Mouse (Mus musculus) hindbrain, embryonic 14.5 days (tissue): ENCODE measurements around the gene Spata13. TPM values are rescaled to one million over a fixed set of nuclear protein-coding genes. Genes with fewer than 3 reads are reported as not detected.

Source experiments
- ATAC-seq: fragments of 200-750 bp; cut with Nextera tagmentation; 2 replicates; pipeline ENCODE4 v1.8.0; 2017; ENCODE audit warnings: moderate number of reproducible peaks, mild to moderate bottlenecking, moderate TSS enrichment, moderate library complexity; ENCODE audit not compliant: low FRiP score
- DNase-seq: peaks from one replicate; pipeline ENCODE4 v3.0.0-alpha.2; 2015; ENCODE audit warnings: low spot score
- H3K27ac ChIP-seq: fragments of 300-500 bp; sonication (generic); 2 replicates; pipeline ENCODE4 v1.5.1; 2014; ENCODE audit warnings: mild to moderate bottlenecking, moderate library complexity
- H3K27me3 ChIP-seq: fragments of 300-500 bp; sonication (generic); 2 replicates; pipeline ENCODE4 v1.6.1; 2014; ENCODE audit warnings: mild to moderate bottlenecking, low read length, mixed read lengths; ENCODE audit not compliant: control insufficient read depth, insufficient read depth
- H3K36me3 ChIP-seq: fragments of 300-500 bp; sonication (generic); replicated peaks from 2 replicates; pipeline ENCODE4 v1.6.1; 2014; ENCODE audit not compliant: control insufficient read depth, insufficient read depth
- H3K4me1 ChIP-seq: fragments of 300-500 bp; sonication (generic); replicated peaks from 2 replicates; pipeline ENCODE4 v1.6.1; 2014; ENCODE audit warnings: antibody characterized with exemption, low read length, mixed read lengths; ENCODE audit not compliant: control insufficient read depth, insufficient read depth
- H3K4me2 ChIP-seq: fragments of 300-500 bp; sonication (generic); replicated peaks from 2 replicates; pipeline ENCODE4 v1.6.1; 2014; ENCODE audit warnings: mild to moderate bottlenecking, moderate library complexity
- H3K4me3 ChIP-seq: fragments of 300-500 bp; sonication (generic); replicated peaks from 2 replicates; pipeline ENCODE4 v1.5.1; 2014; ENCODE audit warnings: mild to moderate bottlenecking, low read length
- H3K9ac ChIP-seq: fragments of 300-500 bp; sonication (generic); 2 replicates; pipeline ENCODE4 v1.6.1; 2014
- H3K9me3 ChIP-seq: fragments of 300-500 bp; sonication (generic); 2 replicates; pipeline ENCODE4 v1.6.1; 2016; ENCODE audit warnings: low read length; ENCODE audit not compliant: control insufficient read depth
- WGBS: fragments of 180-500 bp; shearing (Covaris S2); extraction: QIAGEN DNeasy Blood & Tissue Kit; methylation state at CpG from one replicate; pipeline ENCODE4 v1.1.7; 2014; 5-methylcytosine and 5-hydroxymethylcytosine counted together
- polyA plus RNA-seq: library from polyadenylated mRNA; unstranded; fragments of >200 nt; fragmentation: Nextera tagmentation; extraction: Ambion mirVana; gene quantifications from 2 replicates; pipeline ENCODE4 v1.2.1, GENCODE M21; 2014

The Spata13 gene
- polyA plus RNA-seq, 1 experiment from 2014 or later: 26.2 TPM

DNA sequence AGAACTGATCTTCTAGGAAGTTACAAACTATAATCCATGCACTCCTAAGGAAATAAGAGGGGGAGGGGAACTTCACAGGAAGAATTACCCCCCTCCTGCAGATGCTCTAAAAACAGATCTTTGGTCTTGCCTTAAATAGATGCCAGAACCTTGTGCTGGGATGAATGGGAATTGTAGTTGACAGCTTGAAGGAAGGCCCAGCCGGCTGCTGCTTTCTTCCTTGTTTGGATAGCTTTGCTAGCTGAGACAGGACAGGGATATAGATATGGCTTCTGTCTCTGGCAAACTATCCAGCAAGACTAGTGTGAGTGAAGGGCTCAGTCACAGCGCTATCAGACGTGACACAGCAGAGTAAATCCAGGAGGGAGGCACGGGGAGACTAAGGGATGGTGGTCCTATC lies 99.9 kb downstream of the Spata13 start:
- no peak for DNase-seq
- peaks cover 33% of the 10 kb centered on the region for H3K4me1 ChIP-seq
- no peak for ATAC-seq
- H3K4me2 ChIP-seq: no peak overlapping the region; the same call in 1 of the 2 replicates
- no peak overlapping the region for H3K4me3 ChIP-seq
- no peaks in the 10 kb centered on the region for H3K36me3 ChIP-seq
- H3K9ac ChIP-seq: no peak overlapping the region
- H3K9me3 ChIP-seq: no peaks in the 10 kb centered on the region
- 67% methylated on average over 4 of the region's 4 CpGs for WGBS
- peak overlapping the region; percentile 10; the same call in 1 of the 2 replicates for H3K27ac ChIP-seq
- no peaks in the 10 kb centered on the region for H3K27me3 ChIP-seq

DNA sequence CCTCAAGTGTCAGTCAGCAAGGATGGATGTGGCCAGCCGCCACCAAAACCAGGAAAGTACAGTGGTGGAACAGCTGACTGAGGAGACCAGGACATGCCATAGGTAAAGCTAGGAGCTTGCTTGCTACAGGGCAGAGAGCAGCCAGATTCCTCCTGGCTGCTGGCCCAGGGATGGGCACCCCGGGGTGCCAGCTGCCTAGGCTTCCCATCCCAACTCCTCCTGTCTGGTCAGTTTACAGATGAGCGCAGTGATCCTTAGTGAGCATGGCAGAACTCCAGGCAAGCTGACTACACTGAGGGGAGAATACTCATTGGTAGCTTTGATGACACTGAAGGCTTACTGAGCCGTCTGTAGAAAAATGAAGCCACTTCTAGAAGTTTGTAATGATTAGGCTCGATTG lies 101.4 kb downstream of the Spata13 start:
- Histone ChIP-seq H3K9me3 (no peaks in the 10 kb centered on the region), H3K9ac (no peak overlapping the region), H3K27me3 (no peaks in the 10 kb centered on the region), H3K4me3 (no peak overlapping the region), H3K27ac (no peak overlapping the region), H3K4me1 (peaks cover 39% of the 10 kb centered on the region), H3K4me2 (no peak overlapping the region), H3K36me3 (no peaks in the 10 kb centered on the region)
- WGBS: 55% methylated on average over 5 of the region's 5 CpGs
- ATAC-seq: no peak
- no peak for DNase-seq

DNA sequence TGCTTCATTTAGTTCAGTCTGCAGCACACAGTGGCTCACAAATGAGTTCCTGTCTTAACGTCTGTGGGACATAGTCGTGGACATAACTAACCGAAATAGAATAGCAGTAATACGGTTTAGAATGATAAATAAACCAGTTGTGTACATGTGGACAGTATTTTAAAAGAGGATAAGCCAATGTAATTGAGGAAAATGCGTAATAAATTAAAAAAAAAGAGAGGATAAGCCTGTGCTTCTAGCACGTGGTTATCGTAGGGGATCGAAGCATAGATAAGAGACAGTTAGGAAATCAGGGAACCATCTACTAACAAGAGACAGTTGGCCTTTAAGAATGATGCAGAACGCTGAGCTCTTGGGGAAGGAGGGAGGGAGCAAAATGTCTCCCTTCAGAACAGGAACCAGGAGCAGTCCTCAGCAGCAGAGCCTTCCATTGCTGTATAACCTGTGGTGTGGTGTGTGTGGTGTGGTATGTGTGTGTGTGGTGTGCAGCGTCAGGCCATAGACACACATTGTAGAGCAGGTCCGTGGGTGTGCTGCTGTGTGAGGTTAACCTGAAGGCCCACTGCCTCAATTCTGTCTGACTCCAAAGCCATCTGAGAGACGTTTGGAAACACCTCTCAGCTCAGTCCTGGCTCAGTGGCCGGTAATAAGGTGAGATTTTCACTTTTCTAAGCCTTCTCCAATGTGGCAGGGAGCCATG lies 102.2 kb downstream of the Spata13 start:
- Histone ChIP-seq H3K4me2 (0 out of 2 replicates have a peak overlapping the region, but pooled peaks have one; percentile 6), H3K36me3 (no peaks in the 10 kb centered on the region), H3K9ac (peak overlapping the region; percentile 19; the same call in 1 of the 2 replicates), H3K4me3 (no peak overlapping the region), H3K4me1 (peaks cover 42% of the 10 kb centered on the region), H3K27me3 (no peaks in the 10 kb centered on the region), H3K9me3 (no peaks in the 10 kb centered on the region), H3K27ac (peak overlapping the region; percentile 74)
- WGBS: 54% methylated on average over 13 of the region's 13 CpGs
- no peak for ATAC-seq
- no peak for DNase-seq

DNA sequence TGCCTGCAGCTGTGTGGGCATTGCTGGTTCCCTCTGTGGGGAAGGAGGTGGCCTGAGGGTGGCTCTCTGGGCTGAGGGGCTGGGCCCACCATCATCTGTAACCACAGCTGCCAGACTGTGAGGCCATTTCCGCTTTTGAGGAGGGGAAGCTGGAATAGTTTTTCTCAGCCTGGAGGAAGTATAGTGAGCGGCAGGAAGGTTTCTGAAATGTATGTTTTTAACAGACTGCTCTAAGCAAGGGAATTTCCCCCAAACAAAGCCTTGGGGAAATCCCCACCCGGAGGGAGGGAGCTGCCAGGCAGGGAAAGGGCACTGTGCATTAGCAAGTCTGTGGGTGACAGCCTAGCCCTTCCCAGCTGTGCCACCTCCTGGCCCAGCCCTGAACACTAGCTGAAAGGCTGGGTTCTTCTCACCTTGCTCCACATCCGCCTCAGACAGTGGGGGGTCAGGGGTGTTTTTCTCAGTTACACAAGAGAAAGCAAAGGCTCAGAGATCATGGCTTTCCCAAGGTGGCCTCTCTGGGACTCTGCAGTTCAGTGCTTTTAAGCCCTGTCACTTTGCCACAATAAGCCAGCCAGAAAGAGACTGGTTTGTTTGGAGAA lies 102.9 kb downstream of the Spata13 start:
- peaks cover 48% of the 10 kb centered on the region for H3K4me1 ChIP-seq
- no peak for DNase-seq
- H3K36me3 ChIP-seq: no peaks in the 10 kb centered on the region
- peak overlapping the region; percentile 19; the same call in 1 of the 2 replicates for H3K9ac ChIP-seq
- peak; percentile 31; the same call in 1 of the 2 replicates for ATAC-seq
- H3K4me2 ChIP-seq: 0 out of 2 replicates have a peak overlapping the region, but pooled peaks have one; percentile 6
- H3K4me3 ChIP-seq: no peak overlapping the region
- no peaks in the 10 kb centered on the region for H3K9me3 ChIP-seq
- H3K27me3 ChIP-seq: no peaks in the 10 kb centered on the region
- H3K27ac ChIP-seq: peak overlapping the region; percentile 74
- 6% methylated on average over 4 of the region's 4 CpGs for WGBS

DNA sequence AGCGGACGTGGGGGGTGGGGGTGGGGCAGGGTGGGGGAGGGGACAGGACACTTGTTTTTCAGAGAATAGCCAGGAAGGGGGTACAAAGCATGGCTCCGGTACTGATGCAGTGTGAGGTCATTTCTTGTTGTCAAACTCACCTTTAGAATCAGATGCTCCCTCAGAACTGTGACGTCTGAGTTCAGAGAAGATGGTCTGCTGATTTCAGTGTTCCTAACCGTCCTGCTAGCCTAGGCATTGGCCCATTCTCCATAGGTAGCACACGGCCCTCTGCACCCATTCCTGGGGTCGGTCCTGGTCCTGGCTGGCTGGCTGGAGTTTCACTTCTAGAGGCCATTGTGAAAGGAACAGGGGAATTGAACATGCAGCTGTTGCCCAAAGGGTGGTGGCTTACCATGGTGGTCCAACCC lies 103.4 kb downstream of the Spata13 start:
- no peaks in the 10 kb centered on the region for H3K9me3 ChIP-seq
- no peak for DNase-seq
- no peak overlapping the region for H3K4me2 ChIP-seq
- peaks cover 54% of the 10 kb centered on the region for H3K4me1 ChIP-seq
- H3K4me3 ChIP-seq: no peak overlapping the region
- H3K9ac ChIP-seq: no peak overlapping the region
- H3K36me3 ChIP-seq: no peaks in the 10 kb centered on the region
- peak overlapping the region; percentile 74; the same call in 1 of the 2 replicates for H3K27ac ChIP-seq
- no peaks in the 10 kb centered on the region for H3K27me3 ChIP-seq
- ATAC-seq: no peak
- 16% methylated on average over 7 of the region's 7 CpGs for WGBS

DNA sequence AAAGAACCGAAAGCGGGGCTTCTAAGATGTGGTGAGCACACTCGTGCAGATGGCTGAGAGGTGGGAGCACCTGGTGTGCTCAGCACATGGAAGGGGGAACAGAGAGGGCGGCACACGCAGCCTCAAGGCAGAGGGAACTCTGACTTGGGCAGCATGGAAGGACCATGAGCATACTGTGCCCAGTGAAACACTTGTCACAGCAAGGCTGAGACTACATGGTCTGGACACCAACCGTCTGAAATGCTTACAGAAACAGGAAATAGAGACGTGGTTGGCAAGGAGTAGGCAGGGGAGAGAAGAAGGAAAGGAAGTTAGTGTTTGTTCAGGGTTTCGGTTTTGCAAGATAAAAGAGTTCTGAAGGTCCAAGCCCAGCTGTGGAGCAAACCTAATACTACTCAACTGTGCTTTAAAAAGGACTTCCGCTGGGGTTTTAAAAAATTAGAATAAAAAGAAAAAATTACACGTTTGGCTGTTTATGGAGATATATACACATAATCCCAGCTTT lies 104.7 kb downstream of the Spata13 start:
- Histone ChIP-seq H3K27me3 (no peaks in the 10 kb centered on the region), H3K27ac (peak overlapping the region; percentile 22; the same call in 1 of the 2 replicates), H3K9me3 (no peaks in the 10 kb centered on the region), H3K4me1 (peaks cover 50% of the 10 kb centered on the region), H3K36me3 (no peaks in the 10 kb centered on the region), H3K9ac (no peak overlapping the region), H3K4me3 (no peak overlapping the region), H3K4me2 (no peak overlapping the region)
- DNase-seq (no peak), ATAC-seq (no peak)
- WGBS: 63% methylated on average over 10 of the region's 10 CpGs

DNA sequence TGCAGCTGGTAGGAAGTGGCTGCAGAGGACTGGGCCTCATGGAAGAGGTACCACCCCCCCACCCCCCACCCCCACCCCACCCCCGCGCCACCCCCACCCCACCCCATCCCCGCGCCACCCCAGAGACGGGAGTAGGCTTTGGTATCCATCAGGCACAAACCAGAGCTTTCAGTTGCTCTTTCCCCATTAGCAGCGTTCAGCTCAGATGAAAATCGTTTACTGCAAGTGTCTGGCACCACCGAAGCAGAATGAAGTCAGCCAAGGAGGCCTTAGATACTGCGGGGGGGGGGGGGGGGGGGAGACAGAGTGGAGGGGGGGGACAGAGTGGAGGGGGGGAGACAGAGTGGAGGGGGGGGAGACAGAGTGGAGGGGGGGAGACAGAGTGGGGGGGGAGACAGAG lies 105.4 kb downstream of the Spata13 start:
- 10% methylated on average over 7 of the region's 9 CpGs for WGBS

DNA sequence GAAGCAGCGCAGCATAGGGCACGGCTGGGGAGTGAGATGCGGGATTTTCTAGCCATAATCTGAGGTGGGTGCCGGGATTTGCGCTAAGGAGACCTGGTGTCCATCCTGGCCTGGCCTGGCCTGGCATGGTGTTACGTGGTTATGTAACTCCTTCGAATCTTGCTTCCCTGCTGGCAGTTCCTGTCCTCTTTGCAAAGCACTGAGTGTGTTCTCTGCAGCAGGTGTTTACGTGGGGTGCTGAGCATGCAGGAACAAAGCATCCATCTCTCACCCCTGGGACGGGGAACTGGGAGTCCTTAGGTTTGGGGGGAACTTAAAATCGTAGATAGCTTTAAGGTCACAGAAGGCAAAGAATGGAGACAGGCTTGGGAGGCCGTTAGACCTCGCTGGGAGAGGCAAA lies 105.8 kb downstream of the Spata13 start:
- no peak for ATAC-seq
- Histone ChIP-seq H3K27me3 (no peaks in the 10 kb centered on the region), H3K4me1 (peaks cover 50% of the 10 kb centered on the region), H3K9me3 (no peaks in the 10 kb centered on the region), H3K9ac (no peak overlapping the region), H3K4me3 (no peak overlapping the region), H3K36me3 (no peaks in the 10 kb centered on the region), H3K27ac (peak overlapping the region; percentile 47; the same call in 1 of the 2 replicates), H3K4me2 (no peak overlapping the region)
- WGBS: 75% methylated on average over 12 of the region's 12 CpGs
- no peak for DNase-seq

More for the DNA sequence above, 105.4 kb downstream of the Spata13 start:
- Histone ChIP-seq H3K4me2 (no peak overlapping the region), H3K27ac (no peak overlapping the region), H3K4me1 (peaks cover 50% of the 10 kb centered on the region), H3K9ac (no peak overlapping the region), H3K4me3 (no peak overlapping the region), H3K9me3 (no peaks in the 10 kb centered on the region), H3K36me3 (no peaks in the 10 kb centered on the region), H3K27me3 (no peaks in the 10 kb centered on the region)
- DNase-seq (no peak), ATAC-seq (no peak)

DNA sequence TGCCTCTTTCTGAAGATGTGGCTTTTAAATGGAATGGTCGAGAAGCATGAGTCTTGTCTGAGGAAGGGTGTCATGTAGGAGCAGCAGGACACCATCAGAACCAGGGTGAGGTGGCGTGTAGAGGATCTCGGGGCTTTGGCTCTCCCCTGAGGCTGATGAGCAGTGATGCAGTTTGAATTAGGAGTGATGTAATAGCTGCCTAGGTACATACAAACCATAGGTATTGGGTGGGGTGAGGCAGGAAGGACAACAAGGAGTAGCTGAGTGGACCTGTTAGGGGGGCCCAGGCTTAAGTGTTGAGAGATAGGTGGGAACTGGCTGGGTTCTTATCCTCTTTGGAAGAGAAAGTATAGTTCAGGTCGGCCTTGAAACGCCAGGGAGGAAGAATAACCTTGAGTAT lies 106.7 kb downstream of the Spata13 start:
- Histone ChIP-seq H3K27me3 (no peaks in the 10 kb centered on the region), H3K9ac (no peak overlapping the region), H3K27ac (no peak overlapping the region), H3K4me2 (no peak overlapping the region), H3K4me1 (peaks cover 43% of the 10 kb centered on the region), H3K4me3 (no peak overlapping the region), H3K9me3 (no peaks in the 10 kb centered on the region), H3K36me3 (no peaks in the 10 kb centered on the region)
- no peak for DNase-seq
- no peak for ATAC-seq
- 86% methylated on average over 5 of the region's 5 CpGs for WGBS
